Mouse (Mus musculus): ENCODE results near the gene Zfp296. TPM values are rescaled to one million over a fixed set of nuclear protein-coding genes. Genes with fewer than 3 reads are reported as not detected.

Gene Zfp296
- 0.19 and 0.57 TPM in 2 replicates for polyA plus RNA-seq (2015; fragmentation: Nextera tagmentation; extraction: Ambion mirVana)

- Histone ChIP-seq H3K4me3 (peak within 1 kb of the TSS; percentile 34), H3K27ac (replicated peaks) (no peak within 1 kb of the TSS), H3K4me1 (peaks cover 23% of the 10 kb centered on the region), H3K4me2 (replicated peaks) (peak within 1 kb of the TSS; percentile 46), H3K9me3 (no peaks in the 10 kb centered on the region), H3K36me3 (peaks cover 7% of the 10 kb centered on the region), H3K27me3 (peaks cover 39% of the 10 kb centered on the region), H3K9ac (replicated peaks) (peak within 1 kb of the TSS; percentile 40)
- WGBS, result 1% methylated on average over 56 of the region's 56 CpGs
- ATAC-seq (replicated peaks), result no peak
These were observed at the start of gene Zfp296, which contains the start of gene Gemin7 for GRCm38 (mm10) chr7:19577141-19577852. Gene Zfp296 (plus strand): TSS chr7:19577287. Gene Gemin7 (minus strand): TSS chr7:19577595.

- Histone ChIP-seq H3K9ac (replicated peaks) (no peak overlapping the region), H3K36me3 (peaks cover 48% of the 10 kb centered on the region), H3K4me2 (replicated peaks) (no peak overlapping the region), H3K4me3 (no peak overlapping the region), H3K9me3 (no peaks in the 10 kb centered on the region), H3K4me1 (no peaks in the 10 kb centered on the region), H3K27me3 (no peaks in the 10 kb centered on the region), H3K27ac (replicated peaks) (no peak overlapping the region)
- WGBS, result 84% methylated on average over 10 of the region's 10 CpGs
- no peak for ATAC-seq (replicated peaks)
These were observed 46.0 kb upstream of the Zfp296 start for GRCm38 (mm10) chr7:19531077-19531476.

GRCm38 (mm10) chr7:19532240-19532639, 44.8 kb upstream of the Zfp296 start:
- H3K36me3 ChIP-seq, result peaks cover 48% of the 10 kb centered on the region
- no peak overlapping the region for H3K4me3 ChIP-seq
- 85% methylated on average over 14 of the region's 14 CpGs for WGBS
- no peak overlapping the region for H3K9ac ChIP-seq (replicated peaks)
- ATAC-seq (replicated peaks), result no peak
- no peaks in the 10 kb centered on the region for H3K4me1 ChIP-seq
- H3K9me3 ChIP-seq, result no peaks in the 10 kb centered on the region
- no peak overlapping the region for H3K4me2 ChIP-seq (replicated peaks)
- no peak overlapping the region for H3K27ac ChIP-seq (replicated peaks)
- H3K27me3 ChIP-seq, result no peaks in the 10 kb centered on the region

DNA sequence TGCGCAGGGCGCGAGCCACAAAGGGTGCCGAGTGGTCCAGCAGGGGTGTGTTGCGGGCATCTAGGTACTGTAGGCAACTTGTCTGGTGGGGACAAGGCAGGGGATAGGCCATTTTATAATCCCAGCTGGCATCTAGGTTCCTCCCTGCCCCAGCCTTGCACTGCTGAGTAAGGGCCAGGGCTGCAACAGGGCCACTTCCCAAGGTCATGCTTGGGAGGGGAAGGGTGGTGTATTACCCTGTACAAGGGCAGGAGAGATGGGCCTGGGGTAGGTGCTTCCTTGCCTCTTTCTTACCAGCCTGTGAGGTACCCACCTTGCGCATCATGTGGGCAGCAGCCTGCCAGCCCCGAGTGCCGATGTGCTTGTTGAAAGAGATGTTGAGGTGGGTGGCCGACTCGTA, 42.4 kb upstream of the Zfp296 start:
- Histone ChIP-seq H3K27me3 (no peaks in the 10 kb centered on the region), H3K36me3 (peaks cover 46% of the 10 kb centered on the region), H3K9ac (replicated peaks) (no peak overlapping the region), H3K27ac (replicated peaks) (no peak overlapping the region), H3K4me2 (replicated peaks) (no peak overlapping the region), H3K4me1 (no peaks in the 10 kb centered on the region), H3K9me3 (no peaks in the 10 kb centered on the region), H3K4me3 (no peak overlapping the region)
- ATAC-seq (replicated peaks), result 0 out of 2 replicates have a peak, but pooled peaks have one; percentile 17
- WGBS, result 94% methylated on average over 10 of the region's 10 CpGs

- H3K27ac ChIP-seq (replicated peaks), result peak overlapping the region; percentile 75
These were observed 36.1 kb upstream of the Zfp296 start for GRCm38 (mm10) chr7:19540771-19541566.

GRCm38 (mm10) chr7:19541681-19542154, 35.4 kb upstream of the Zfp296 start:
- no peaks in the 10 kb centered on the region for H3K36me3 ChIP-seq
- H3K4me1 ChIP-seq, result peaks cover 34% of the 10 kb centered on the region
- no peaks in the 10 kb centered on the region for H3K9me3 ChIP-seq
- peak; percentile 54 for ATAC-seq (replicated peaks)
- WGBS, result 58% methylated on average over 7 of the region's 7 CpGs
- no peak overlapping the region for H3K4me2 ChIP-seq (replicated peaks)
- H3K4me3 ChIP-seq, result no peak overlapping the region
- H3K9ac ChIP-seq (replicated peaks), result no peak overlapping the region
- no peaks in the 10 kb centered on the region for H3K27me3 ChIP-seq
- H3K27ac ChIP-seq (replicated peaks), result peak overlapping the region; percentile 75

More at GRCm38 (mm10) chr7:19540771-19541566, 36.1 kb upstream of the Zfp296 start:
- no peak overlapping the region for H3K4me3 ChIP-seq
- H3K4me2 ChIP-seq (replicated peaks), result no peak overlapping the region
- H3K27me3 ChIP-seq, result no peaks in the 10 kb centered on the region
- H3K9me3 ChIP-seq, result no peaks in the 10 kb centered on the region
- H3K9ac ChIP-seq (replicated peaks), result no peak overlapping the region
- ATAC-seq (replicated peaks), result no peak
- no peaks in the 10 kb centered on the region for H3K36me3 ChIP-seq
- 84% methylated on average over 2 of the region's 2 CpGs for WGBS
- H3K4me1 ChIP-seq, result peaks cover 27% of the 10 kb centered on the region

- H3K9me3 ChIP-seq, result no peaks in the 10 kb centered on the region
- no peak overlapping the region for H3K9ac ChIP-seq (replicated peaks)
- no peaks in the 10 kb centered on the region for H3K36me3 ChIP-seq
- ATAC-seq (replicated peaks), result peak; percentile 86
- no peaks in the 10 kb centered on the region for H3K27me3 ChIP-seq
- H3K27ac ChIP-seq (replicated peaks), result peak overlapping the region; percentile 75
- H3K4me3 ChIP-seq, result no peak overlapping the region
- H3K4me2 ChIP-seq (replicated peaks), result no peak overlapping the region
- 47% methylated on average over 8 of the region's 8 CpGs for WGBS
- peaks cover 35% of the 10 kb centered on the region for H3K4me1 ChIP-seq
These were observed 34.9 kb upstream of the Zfp296 start for GRCm38 (mm10) chr7:19542155-19542691.

DNA sequence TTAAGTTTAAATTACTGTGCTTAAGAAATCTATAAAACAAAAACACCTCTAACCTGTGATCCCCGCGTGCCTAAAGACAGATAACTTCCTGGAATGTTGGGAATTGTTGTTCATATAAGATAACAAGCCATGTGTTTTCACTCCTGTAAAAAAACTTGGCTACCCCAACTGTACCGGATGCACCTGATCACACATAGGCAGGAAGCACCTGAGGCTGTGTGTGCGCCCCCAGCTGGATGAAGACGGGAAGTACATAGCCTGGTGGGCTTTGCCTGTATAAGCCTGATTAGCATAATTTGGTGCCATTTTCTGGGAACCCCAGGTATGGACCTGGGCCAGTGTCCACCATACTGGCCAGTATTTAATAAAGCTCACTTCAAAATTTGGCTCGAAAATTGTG, 33.5 kb upstream of the Zfp296 start:
- Histone ChIP-seq H3K4me1 (peaks cover 35% of the 10 kb centered on the region), H3K27ac (replicated peaks) (no peak overlapping the region), H3K9ac (replicated peaks) (no peak overlapping the region), H3K27me3 (no peaks in the 10 kb centered on the region), H3K9me3 (no peaks in the 10 kb centered on the region), H3K4me3 (no peak overlapping the region), H3K4me2 (replicated peaks) (no peak overlapping the region), H3K36me3 (no peaks in the 10 kb centered on the region)
- no peak for ATAC-seq (replicated peaks)
- 56% methylated on average over 6 of the region's 6 CpGs for WGBS

DNA sequence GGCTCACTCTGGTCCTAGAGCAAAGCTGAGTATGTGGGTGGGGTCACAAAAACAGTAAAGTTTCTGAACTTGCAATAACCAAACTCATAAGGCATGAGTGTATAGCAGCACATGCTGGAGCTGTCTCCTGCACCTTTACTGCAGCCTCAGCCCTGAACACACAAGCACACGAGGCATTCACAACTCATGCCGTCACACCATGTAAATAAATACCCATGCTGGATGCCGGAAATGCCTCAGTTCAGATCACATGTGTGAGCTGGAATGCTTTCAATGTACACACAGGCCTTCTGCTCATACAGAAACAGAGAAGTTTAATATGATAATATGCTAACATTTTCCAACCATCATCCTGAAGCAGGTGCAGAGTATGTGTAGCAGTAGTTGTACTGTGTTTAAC, 31.1 kb upstream of the Zfp296 start:
- Histone ChIP-seq H3K4me3 (no peak overlapping the region), H3K36me3 (no peaks in the 10 kb centered on the region), H3K27me3 (no peaks in the 10 kb centered on the region)

DNA sequence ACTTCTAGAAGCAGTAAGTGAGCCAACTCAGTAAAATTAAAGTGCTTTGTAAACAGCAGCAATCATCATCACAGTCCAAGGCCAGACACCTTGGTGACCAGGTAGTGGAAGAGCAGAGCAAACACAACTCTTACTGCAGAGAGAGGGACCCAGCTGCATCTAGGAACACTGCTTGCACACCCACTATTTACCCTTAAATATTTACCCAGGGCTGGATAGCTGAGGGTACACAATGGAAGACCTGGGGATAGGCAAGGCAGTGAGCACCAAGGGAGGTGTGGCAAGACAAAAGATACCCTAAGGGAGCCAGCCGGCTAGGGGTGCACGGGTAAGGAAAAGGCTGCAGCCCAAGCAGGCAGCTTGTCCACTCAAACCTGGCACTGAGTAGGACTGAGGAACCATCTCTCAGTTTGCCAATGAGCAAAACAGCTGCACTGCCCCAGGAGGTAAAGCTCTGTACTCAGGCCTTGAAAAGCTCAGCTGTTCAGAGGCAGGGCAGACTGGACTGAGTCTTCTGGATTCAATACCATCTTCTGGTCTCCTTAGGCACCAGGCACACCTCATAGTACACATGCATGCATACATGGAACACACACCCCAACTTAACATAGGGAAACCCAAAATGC, 29.6 kb upstream of the Zfp296 start:
- H3K4me1 ChIP-seq, result peaks cover 19% of the 10 kb centered on the region
- no peak overlapping the region for H3K4me2 ChIP-seq (replicated peaks)
- H3K27me3 ChIP-seq, result no peaks in the 10 kb centered on the region
- peaks cover under 1% of the 10 kb centered on the region; the same call in 1 of the 2 replicates for H3K36me3 ChIP-seq
- no peak overlapping the region for H3K4me3 ChIP-seq
- WGBS, result 60% methylated on average over 2 of the region's 2 CpGs
- no peak overlapping the region for H3K9ac ChIP-seq (replicated peaks)
- no peaks in the 10 kb centered on the region for H3K9me3 ChIP-seq
- no peak overlapping the region for H3K27ac ChIP-seq (replicated peaks)
- no peak for ATAC-seq (replicated peaks)

More for the DNA sequence above, 31.1 kb upstream of the Zfp296 start:
- Histone ChIP-seq H3K4me1 (peaks cover 33% of the 10 kb centered on the region), H3K9me3 (no peaks in the 10 kb centered on the region), H3K9ac (replicated peaks) (no peak overlapping the region), H3K4me2 (replicated peaks) (no peak overlapping the region), H3K27ac (replicated peaks) (no peak overlapping the region)
- 66% methylated on average over 3 of the region's 3 CpGs for WGBS
- ATAC-seq (replicated peaks), result no peak

DNA sequence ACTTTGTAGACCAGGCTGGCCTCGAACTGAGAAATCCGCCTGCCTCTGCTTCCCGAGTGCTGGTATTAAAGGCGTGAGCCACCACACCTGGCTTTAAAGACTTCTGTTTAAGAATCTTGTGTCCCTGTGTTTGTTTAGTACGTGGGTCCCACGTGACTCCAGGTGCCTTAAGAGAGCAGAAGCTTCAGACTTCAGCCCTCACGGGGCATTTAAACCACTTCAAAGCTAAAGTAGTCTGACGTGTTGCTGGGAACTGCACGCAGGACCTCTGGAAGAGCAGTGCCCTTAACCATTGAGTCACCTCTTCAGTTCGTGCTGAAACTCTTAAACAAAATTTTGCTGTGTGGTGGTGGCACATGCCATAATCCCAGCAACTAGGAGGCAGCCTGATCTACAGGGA, 27.7 kb upstream of the Zfp296 start:
- no peak overlapping the region for H3K27ac ChIP-seq (replicated peaks)
- H3K9me3 ChIP-seq, result no peaks in the 10 kb centered on the region
- H3K36me3 ChIP-seq, result peaks cover 3% of the 10 kb centered on the region; the same call in 1 of the 2 replicates
- H3K4me3 ChIP-seq, result no peak overlapping the region
- no peak overlapping the region for H3K4me2 ChIP-seq (replicated peaks)
- H3K4me1 ChIP-seq, result peaks cover 12% of the 10 kb centered on the region; the same call in 1 of the 2 replicates
- 92% methylated on average over 10 of the region's 10 CpGs for WGBS
- ATAC-seq (replicated peaks), result no peak
- no peaks in the 10 kb centered on the region for H3K27me3 ChIP-seq
- no peak overlapping the region for H3K9ac ChIP-seq (replicated peaks)
